Mouse (Mus musculus): Measurements from ENCODE around the gene Agpat2. TPM values are rescaled to one million over a fixed set of nuclear protein-coding genes. Genes with fewer than 3 reads are reported as not detected.

Agpat2 gene
- 10 to 100 TPM; 22.7 to 24.5 TPM for total RNA-seq (2023)

DNA sequence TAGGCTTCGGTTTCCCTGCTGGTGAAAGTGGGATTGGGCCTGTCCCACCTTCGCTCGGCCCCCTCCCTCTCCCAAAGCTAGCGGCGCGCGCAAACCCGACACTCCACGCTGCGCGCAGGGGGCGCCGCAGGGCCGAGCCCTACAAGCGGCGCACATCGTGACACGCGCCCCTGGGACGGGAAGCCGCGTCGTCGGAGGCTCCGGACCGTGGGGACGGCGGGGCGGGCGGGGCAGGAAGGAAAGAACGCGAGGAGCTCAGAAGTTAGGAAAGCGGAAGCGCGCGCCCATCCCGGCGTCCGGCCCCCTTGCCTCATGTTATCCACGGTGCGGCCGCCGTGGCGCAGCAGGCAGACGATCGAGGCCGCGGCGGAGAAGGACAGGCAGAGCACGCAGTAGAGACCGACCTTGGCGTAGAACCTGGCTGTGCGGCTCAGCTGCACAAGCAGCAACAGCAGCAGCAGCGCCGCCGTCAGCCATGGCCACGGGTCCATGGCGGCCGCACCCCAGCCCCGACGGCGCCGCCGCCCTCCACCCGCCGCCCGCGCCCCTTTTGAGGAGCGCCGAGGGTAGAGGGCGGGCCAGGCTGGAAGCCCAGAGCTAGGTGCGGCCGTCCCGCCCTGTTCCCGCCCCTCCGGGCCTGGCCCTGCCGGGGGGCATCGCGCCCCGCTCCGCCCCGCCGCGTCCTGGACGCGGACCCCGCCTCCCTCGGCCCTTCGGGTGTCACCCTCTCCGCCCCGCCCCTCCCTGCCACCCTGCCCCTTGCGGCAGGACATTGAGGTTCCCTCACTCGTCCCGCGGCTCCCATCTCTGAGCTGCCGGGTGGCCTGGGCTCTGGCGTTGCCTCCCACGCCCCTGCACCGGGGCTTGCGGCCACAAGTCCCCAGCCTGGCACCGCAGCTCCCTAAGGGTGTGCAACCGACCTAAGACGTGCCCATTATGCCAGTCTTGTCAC lies at the start of gene Agpat2:
TSS of gene Agpat2 (minus strand) at position 698 of the 952 bp plus-strand sequence.

DNA sequence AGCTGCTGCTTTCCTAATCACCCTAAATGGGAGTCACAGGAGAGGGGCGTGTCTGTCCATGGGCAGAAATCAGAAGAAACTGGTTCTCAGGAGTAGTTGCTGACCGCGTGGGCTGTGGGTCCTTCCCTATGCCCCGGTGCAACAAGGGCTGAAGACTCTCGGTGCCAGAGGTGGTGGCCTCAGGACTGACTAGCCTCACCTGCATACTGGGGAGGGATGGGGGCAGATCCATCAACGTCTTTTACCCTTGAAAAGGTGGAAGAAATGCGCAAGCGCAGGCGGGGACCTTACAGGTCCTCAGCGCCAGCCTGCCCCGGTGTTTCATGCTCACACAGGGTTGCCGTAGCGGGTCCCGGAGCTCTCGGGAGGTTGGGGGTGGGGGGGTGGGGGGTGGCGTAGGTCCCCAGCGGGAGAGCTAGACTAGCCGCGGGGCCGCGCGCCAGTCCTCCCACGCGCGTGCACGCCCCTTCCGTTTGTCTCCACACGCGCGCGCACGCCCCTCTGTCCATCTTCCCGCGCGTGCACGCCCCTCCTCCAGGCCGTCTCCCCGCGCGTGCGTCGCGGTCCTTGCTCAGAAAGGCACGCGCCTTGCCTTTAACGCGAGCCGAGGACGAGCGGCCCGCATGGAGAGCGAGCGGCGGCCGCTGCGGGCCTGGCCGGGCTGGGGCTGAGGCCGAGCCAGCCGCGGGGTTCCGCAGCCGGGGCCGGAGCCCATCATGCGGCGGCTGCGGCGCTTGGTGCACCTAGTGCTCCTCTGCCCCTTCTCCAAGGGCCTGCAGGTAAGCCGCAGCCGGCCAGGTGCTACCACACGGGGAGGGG lies 23.9 kb upstream of the Agpat2 start, which contains the start of gene Fam69b:
TSS of gene Fam69b (plus strand) at position 537 of the 819 bp plus-strand sequence.

DNA sequence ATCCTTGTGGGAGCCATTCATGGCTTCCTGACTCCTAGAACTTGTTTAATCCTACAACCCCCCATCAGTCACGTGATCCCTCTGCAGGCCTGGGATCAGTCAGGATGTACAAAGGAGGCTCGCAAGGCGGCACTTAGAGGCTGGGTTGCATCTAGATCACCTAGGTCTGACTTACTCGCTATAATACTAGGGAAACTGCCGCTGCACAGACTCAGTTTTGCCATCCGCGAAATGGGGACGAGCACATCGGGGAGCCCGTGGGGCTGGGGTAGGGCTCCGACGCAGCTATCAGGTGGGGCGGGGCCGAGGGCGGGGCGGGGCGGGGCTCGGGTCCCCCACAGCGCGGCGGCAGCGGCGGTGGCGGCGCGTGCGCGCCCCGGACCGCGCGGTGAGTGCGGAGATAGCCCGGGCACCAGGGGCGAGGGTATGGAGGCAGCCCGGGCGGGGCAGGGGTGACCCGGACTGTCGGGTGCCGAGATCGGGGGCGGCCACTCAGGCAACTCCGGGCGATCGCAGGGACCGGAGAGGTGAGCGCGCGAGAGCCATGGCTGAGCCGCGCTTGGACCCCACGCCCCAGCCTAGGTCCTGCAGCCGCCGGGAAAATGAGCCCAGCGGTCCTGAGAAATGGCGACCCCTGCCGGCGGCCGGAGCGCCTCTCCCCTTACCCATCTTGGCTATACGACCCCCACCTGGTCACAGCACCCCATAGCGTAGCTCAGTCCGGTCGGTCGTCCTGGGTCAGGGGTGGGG lies 17.7 kb downstream of the Agpat2 start, which contains the start of gene Gm20532:
TSS of gene Gm20532 (plus strand) at position 346 of the 750 bp plus-strand sequence.

DNA sequence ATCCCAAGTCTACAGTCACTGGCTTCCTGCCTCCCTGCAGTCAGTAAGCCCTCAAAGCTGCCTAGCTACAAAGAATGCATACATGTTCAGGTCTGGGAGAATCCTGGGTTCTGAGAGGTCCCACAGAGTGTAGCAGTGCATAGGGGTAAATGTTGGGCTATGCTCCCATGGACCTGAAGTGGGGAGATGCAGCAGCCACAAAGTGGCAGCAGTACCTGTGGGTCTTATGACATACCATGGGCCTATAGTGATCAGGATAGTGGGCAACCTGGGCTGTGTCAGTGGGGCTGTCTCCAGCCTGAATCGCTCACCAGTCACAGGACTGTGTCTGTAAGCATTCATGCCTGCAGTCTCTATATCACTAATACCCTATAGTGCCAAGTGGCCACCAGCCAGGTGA lies 24.5 kb downstream of the Agpat2 start, which contains the start of gene Egfl7:
TSS of gene Egfl7 (plus strand) at position 301 of the 400 bp plus-strand sequence.

Other genes starting within 250 kb of the Agpat2 start
- not detected for gene Card9, start 243.5 kb downstream of the Agpat2 start, total RNA-seq (2023)
- 100 to 1,000 TPM; 107 to 122 TPM for gene Snapc4, start 223.8 kb downstream of the Agpat2 start, total RNA-seq (2023)
- gene Entr1, start 215.1 kb downstream of the Agpat2 start, total RNA-seq (2023), result 100 to 1,000 TPM; 138 to 150 TPM
- 10 to 100 TPM; 89.9 to 99.2 TPM for gene Pmpca, start 215.1 kb downstream of the Agpat2 start, total RNA-seq (2023)
- gene Inpp5e, start 195.2 kb downstream of the Agpat2 start, total RNA-seq (2023), result 10 to 100 TPM; 35.6 to 36.4 TPM
- 100 to 1,000 TPM in 1 of 2 experiments, 10 to 100 TPM in 1; 80.5 to 105 TPM for gene Sec16a, start 159.2 kb downstream of the Agpat2 start, total RNA-seq (2023)
- gene Notch1, start 87.8 kb downstream of the Agpat2 start, total RNA-seq (2023), result 10 to 100 TPM; 33.9 to 35.8 TPM
- gene Egfl7, start 24.4 kb downstream of the Agpat2 start, total RNA-seq (2023), result 1 to 10 TPM in 1 of 2 experiments, not detected in 1; 1.6 TPM
- not detected for gene Gm20532, start 17.8 kb downstream of the Agpat2 start, total RNA-seq (2023)
- 1 to 10 TPM; 5.0 to 5.5 TPM for gene Fam69b, start 24.0 kb upstream of the Agpat2 start, total RNA-seq (2023)
- gene Lcn4, start 66.9 kb upstream of the Agpat2 start, total RNA-seq (2023), result not detected

All from B cell, adult 67 days (primary cell).